Mouse (Mus musculus) intestine, embryonic 14.5 days (tissue): Measurements from ENCODE around the gene Ehd1. TPM values are rescaled to one million over a fixed set of nuclear protein-coding genes. Genes with fewer than 3 reads are reported as not detected.
"Not testable (repeated sequence)": the region's sequence is repeated elsewhere in the genome, so short reads cannot be mapped to it uniquely, and the experiment has no call there.

Source experiments
- ATAC-seq: fragments of 200-750 bp; cut with Nextera tagmentation; replicated peaks from 2 replicates; pipeline ENCODE4 v1.8.0; 2017; ENCODE audit warnings: low read depth, moderate number of reproducible peaks, moderate TSS enrichment, moderate library complexity; ENCODE audit not compliant: low FRiP score, low TSS enrichment
- DNase-seq: peaks from one replicate; pipeline ENCODE4 v3.0.0-alpha.2; 2018; ENCODE audit warnings: low spot score
- H3K27ac ChIP-seq: fragments of 300-500 bp; sonication (generic); 2 replicates; pipeline ENCODE4 v1.5.1; 2014; ENCODE audit warnings: low read depth, mild to moderate bottlenecking, control low read depth
- H3K27me3 ChIP-seq: fragments of 300-500 bp; sonication (generic); replicated peaks from 2 replicates; pipeline ENCODE4 v1.6.1; 2014; ENCODE audit warnings: low read length, control low read depth; ENCODE audit not compliant: control insufficient read depth, insufficient read depth
- H3K36me3 ChIP-seq: fragments of 300-500 bp; sonication (generic); 2 replicates; pipeline ENCODE4 v1.6.1; 2014; ENCODE audit warnings: low read length, control low read depth; ENCODE audit not compliant: control insufficient read depth, insufficient read depth
- H3K4me1 ChIP-seq: fragments of 300-500 bp; sonication (generic); replicated peaks from 2 replicates; pipeline ENCODE4 v1.6.1; 2014; ENCODE audit warnings: low read length, control low read depth, mixed read lengths; ENCODE audit not compliant: control insufficient read depth, insufficient read depth
- H3K4me2 ChIP-seq: fragments of 300-500 bp; sonication (generic); 2 replicates; pipeline ENCODE4 v1.6.1; 2014; ENCODE audit warnings: low read length
- H3K4me3 ChIP-seq: fragments of 300-500 bp; sonication (generic); 2 replicates; pipeline ENCODE4 v1.5.1; 2014; ENCODE audit warnings: low read depth, low read length, control low read depth, mixed read lengths
- H3K9ac ChIP-seq: fragments of 300-500 bp; sonication (generic); 2 replicates; pipeline ENCODE4 v1.6.1; 2014; ENCODE audit warnings: mild to moderate bottlenecking, low read length
- H3K9me3 ChIP-seq: fragments of 300-500 bp; sonication (generic); 2 replicates; pipeline ENCODE4 v1.6.1; 2016; ENCODE audit warnings: low read length, control low read depth; ENCODE audit not compliant: control insufficient read depth
- WGBS: fragments of 180-500 bp; shearing (Covaris S2); extraction: QIAGEN DNeasy Blood & Tissue Kit; methylation state at CpG from one replicate; pipeline ENCODE4 v1.1.7; 2014; 5-methylcytosine and 5-hydroxymethylcytosine counted together
- polyA plus RNA-seq: library from polyadenylated mRNA; unstranded; fragments of >200 nt; fragmentation: Nextera tagmentation; extraction: Ambion mirVana; gene quantifications from 2 replicates; pipeline ENCODE4 v1.2.1, GENCODE M21; 2014

Gene Ehd1
- polyA plus RNA-seq, 1 experiment from 2014 or later, result 46.9 TPM

DNA sequence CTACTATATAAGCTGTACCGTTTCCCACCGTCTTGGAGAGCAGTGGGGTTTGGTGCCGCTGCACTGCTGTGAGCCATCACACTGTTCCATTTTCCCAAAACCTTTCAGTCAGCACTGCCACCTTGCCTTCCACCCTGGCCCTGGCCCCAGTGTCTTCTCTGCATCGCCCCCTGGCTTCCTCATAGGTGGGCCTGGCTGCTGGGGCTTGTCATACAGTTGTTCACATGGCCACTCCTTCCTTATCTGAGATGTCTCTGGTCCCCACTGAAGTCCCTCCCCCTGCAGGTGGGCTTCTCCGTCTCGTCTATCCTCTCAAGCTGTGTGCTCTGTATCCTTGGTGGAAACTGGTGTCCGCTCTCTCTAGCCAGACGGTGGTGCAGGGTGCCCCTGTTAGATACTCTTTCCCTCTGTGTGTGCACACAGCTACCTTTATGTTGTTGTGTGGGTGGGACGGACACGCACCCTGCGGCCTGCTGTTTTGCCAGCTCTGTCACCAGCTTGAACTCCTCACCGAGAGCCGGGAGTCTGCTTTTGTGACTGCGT, 13.2 kb downstream of the Ehd1 start:
- ATAC-seq (no peak), DNase-seq (no peak)
- no peak overlapping the region for H3K9ac ChIP-seq
- H3K4me3 ChIP-seq, result no peak overlapping the region
- H3K27ac ChIP-seq, result no peak overlapping the region
- H3K9me3 ChIP-seq, result no peaks in the 10 kb centered on the region
- H3K36me3 ChIP-seq, result peaks cover 50% of the 10 kb centered on the region
- WGBS, result 91% methylated on average over 14 of the region's 14 CpGs
- H3K4me1 ChIP-seq, result no peaks in the 10 kb centered on the region
- H3K4me2 ChIP-seq, result no peak overlapping the region
- H3K27me3 ChIP-seq, result no peaks in the 10 kb centered on the region

DNA sequence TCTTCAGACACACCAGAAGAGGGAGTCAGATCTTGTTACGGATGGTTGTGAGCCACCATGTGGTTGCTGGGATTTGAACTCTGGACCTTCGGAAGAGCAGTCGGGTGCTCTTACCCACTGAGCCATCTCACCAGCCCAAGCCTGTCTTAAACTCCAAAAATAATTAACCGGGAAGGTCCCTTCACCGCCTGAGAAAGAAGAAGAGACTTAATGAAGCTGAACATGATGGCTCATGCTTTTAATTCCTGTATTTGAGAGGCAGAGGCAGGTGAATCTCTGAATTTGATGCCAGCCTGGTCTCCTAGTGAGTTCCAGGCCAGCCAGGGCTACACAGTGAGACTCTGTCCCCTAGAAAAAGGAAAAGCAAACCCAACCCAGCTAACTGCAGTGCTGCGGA, 14.2 kb downstream of the Ehd1 start:
- 89% methylated on average over 5 of the region's 6 CpGs for WGBS
- not testable (repeated sequence) for H3K4me3 ChIP-seq, H3K9me3 ChIP-seq, H3K9ac ChIP-seq, H3K27me3 ChIP-seq, DNase-seq, H3K4me2 ChIP-seq, ATAC-seq, H3K4me1 ChIP-seq
- Histone ChIP-seq H3K36me3 (peaks cover 52% of the 10 kb centered on the region), H3K27ac (peak overlapping the region; percentile 60; the same call in 1 of the 2 replicates)

DNA sequence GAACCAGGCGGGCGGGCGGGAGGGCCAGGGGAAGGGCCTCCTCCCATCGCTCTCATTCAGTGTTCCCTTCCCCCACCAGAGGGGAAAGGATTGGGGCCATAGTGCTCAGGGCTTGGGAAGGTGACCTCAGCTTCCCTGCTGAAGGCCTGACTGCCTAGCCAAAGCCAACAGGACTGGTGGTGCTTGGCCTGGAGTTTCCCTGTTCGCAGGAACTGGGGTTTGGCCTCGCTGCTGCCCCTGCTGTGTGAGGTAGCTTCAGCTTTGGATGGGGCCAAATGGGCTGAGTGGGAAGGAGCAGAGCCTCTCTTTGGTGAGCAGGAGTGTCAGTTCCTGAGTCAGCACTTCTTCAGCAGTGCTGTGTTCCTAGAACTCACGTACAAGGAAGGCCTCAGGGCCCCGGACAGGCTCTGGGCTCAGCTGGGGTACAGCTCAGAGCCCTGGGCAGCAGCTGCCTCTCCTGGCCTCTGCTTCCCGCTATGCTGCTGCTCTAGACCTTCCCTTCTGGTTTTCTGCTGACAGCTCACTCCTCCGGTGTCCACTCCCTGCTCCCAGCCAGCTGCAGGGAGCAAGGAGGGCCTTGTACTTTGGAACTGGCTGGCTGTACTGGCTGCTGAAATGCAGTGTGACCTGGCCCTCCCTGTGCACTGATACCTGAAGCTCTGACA, 14.7 kb downstream of the Ehd1 start:
- H3K4me2 ChIP-seq, result no peak overlapping the region

DNA sequence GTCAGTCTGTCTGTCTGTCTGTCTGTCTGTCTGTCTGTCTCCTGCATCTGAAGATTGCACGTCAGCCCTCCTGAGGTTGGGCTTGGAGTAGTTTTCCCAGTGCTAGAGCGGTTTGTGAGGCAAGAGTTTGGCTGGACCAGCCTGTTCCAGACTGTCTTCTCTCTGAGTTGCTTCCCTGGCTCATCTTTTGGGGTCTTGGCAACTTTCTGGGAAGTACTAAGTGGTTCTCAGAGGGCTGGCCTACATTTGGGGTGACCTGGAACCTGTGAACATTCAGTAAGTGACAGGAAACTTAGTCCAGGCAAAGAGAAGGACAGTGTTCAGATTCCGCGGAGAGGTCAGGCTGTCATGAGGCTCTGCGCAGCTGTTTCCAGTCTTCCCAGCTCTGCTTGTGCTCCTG, 15.7 kb downstream of the Ehd1 start:
- H3K4me1 ChIP-seq, result no peaks in the 10 kb centered on the region
- H3K9ac ChIP-seq, result no peak overlapping the region
- H3K9me3 ChIP-seq, result no peaks in the 10 kb centered on the region
- no peaks in the 10 kb centered on the region for H3K27me3 ChIP-seq
- no peak overlapping the region for H3K4me2 ChIP-seq
- no peak overlapping the region for H3K27ac ChIP-seq
- H3K36me3 ChIP-seq, result peaks cover 53% of the 10 kb centered on the region
- DNase-seq (no peak), ATAC-seq (no peak)
- no peak overlapping the region for H3K4me3 ChIP-seq
- 92% methylated on average over 5 of the region's 5 CpGs for WGBS

More for the DNA sequence above, 14.7 kb downstream of the Ehd1 start:
- DNase-seq (no peak), ATAC-seq (peak; percentile 60)
- Histone ChIP-seq H3K4me3 (no peak overlapping the region), H3K27me3 (no peaks in the 10 kb centered on the region), H3K9me3 (no peaks in the 10 kb centered on the region), H3K9ac (no peak overlapping the region), H3K27ac (peak overlapping the region; percentile 60), H3K36me3 (peaks cover 54% of the 10 kb centered on the region), H3K4me1 (no peaks in the 10 kb centered on the region)
- WGBS, result 78% methylated on average over 10 of the region's 10 CpGs

DNA sequence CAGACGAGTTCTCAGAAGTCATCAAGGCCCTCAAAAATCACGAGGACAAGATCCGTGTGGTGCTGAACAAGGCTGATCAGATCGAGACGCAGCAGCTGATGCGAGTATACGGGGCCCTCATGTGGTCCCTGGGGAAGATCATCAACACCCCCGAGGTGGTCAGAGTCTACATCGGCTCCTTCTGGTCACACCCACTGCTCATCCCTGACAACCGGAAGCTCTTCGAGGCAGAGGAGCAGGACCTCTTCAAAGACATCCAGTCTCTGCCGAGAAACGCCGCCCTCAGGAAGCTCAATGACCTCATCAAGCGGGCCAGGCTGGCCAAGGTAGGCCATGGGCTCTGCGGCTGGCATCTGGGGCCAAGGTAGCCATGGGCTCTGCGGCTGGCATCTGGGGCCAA, 17.8 kb downstream of the Ehd1 start:
- ATAC-seq (no peak), DNase-seq (no peak)
- Histone ChIP-seq H3K27ac (no peak overlapping the region), H3K4me1 (no peaks in the 10 kb centered on the region), H3K4me3 (no peak overlapping the region), H3K27me3 (no peaks in the 10 kb centered on the region), H3K4me2 (no peak overlapping the region), H3K9ac (no peak overlapping the region), H3K36me3 (peaks cover 69% of the 10 kb centered on the region), H3K9me3 (no peaks in the 10 kb centered on the region)
- WGBS, result 94% methylated on average over 17 of the region's 17 CpGs

DNA sequence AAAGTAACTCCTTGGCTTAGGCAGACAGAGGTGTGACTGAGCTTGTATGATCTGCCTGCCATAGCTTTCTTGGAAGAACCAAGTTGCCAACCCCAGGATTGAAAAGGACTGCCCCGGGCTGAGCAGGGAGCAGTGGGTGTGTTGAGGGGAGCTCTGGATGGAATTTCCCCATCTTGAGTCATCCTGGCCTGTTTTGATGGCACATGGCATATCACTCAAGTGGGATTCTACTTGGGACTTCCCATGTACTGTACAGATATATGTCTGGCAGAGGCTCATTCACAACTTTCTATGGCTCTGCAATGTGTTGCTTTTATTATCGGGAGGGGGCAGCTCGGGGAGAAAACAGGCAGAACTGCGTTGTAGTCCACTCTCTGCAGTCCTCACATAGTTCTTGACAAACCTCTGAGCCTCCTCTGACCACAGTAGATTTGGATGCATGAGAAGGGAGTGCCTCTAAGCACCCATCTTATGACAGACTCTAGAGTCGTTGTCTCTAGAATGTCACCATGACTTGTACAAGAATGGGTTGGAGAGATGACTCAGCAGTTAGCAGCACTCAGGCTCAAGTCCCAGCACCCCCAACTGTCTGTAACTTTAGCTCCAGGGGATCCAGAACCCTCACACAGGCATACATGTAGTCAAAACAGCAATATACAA, 20.2 kb downstream of the Ehd1 start:
- H3K9ac ChIP-seq, result no peak overlapping the region
- H3K4me1 ChIP-seq, result no peaks in the 10 kb centered on the region
- peaks cover 69% of the 10 kb centered on the region for H3K36me3 ChIP-seq
- WGBS, result 85% methylated on average over 5 of the region's 5 CpGs
- H3K9me3 ChIP-seq, result no peaks in the 10 kb centered on the region
- H3K4me2 ChIP-seq, result no peak overlapping the region
- DNase-seq, result no peak
- H3K4me3 ChIP-seq, result no peak overlapping the region
- no peak overlapping the region for H3K27ac ChIP-seq
- H3K27me3 ChIP-seq, result no peaks in the 10 kb centered on the region
- no peak for ATAC-seq

DNA sequence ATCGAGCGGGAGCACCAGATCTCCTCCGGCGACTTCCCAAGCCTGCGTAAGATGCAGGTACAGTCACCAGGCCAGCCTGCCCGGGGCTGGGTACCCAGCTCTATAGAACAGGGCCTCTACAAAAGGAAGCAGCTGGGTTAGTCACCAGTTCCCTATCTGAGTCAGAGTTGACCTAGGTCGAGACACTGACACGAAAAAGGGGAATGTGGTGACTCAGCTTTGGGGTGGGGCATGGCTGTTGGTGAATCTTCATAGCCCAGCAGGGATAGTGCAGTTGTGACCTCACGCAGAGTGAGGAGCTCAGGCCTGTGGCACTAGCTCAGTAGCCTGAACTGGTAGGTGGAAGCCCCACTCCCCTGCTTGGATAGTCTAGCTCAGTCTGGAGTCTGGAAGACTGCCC, 21.1 kb downstream of the Ehd1 start:
- Histone ChIP-seq H3K9ac (no peak overlapping the region), H3K4me3 (no peak overlapping the region), H3K27ac (no peak overlapping the region), H3K4me1 (no peaks in the 10 kb centered on the region), H3K36me3 (peaks cover 64% of the 10 kb centered on the region), H3K27me3 (no peaks in the 10 kb centered on the region), H3K4me2 (no peak overlapping the region), H3K9me3 (no peaks in the 10 kb centered on the region)
- DNase-seq (no peak), ATAC-seq (no peak)
- 84% methylated on average over 9 of the region's 9 CpGs for WGBS

DNA sequence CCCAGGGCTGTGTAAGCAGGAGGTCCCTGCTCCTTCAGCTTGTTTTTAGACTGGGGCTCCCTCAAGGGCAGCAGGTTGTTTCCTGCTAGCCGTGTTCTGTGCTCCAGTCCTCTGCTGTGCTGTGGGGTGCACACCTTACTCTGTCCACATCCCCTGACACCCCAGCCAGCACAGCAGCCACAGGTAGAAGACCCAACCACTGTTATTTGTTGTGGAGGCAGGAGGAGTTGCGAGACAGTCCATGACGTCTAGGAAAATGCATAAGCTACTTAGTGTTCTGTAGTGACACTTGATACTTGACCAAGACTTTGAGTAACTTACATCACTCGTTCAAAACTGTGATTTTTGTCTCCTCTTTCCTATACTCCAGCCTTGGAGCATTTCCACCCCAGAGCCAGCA, 22.5 kb downstream of the Ehd1 start:
- Histone ChIP-seq H3K9ac (no peak overlapping the region), H3K4me1 (no peaks in the 10 kb centered on the region), H3K27ac (no peak overlapping the region), H3K36me3 (peaks cover 60% of the 10 kb centered on the region), H3K9me3 (no peaks in the 10 kb centered on the region), H3K4me2 (no peak overlapping the region), H3K27me3 (no peaks in the 10 kb centered on the region), H3K4me3 (no peak overlapping the region)
- 83% methylated on average over 4 of the region's 4 CpGs for WGBS
- ATAC-seq (no peak), DNase-seq (no peak)
